Mouse (Mus musculus) MEL (cell line): Measurements from ENCODE around the gene Gm10188. TPM values are rescaled to one million over a fixed set of nuclear protein-coding genes. Genes with fewer than 3 reads are reported as not detected.

ENCODE experiments used
- DNase-seq: peaks from one replicate; pipeline ENCODE4 v3.0.0; 2011; ENCODE audit warnings: low read depth, low spot score
- H3K27ac ChIP-seq: 2 replicates; pipeline ENCODE4 v1.5.1; 2012; ENCODE audit warnings: low read depth, mild to moderate bottlenecking, control low read depth, low read length, moderate library complexity; ENCODE audit not compliant: control insufficient read depth
- H3K27me3 ChIP-seq, 2 experiments: fragments of 150-350 bp in 1 of 2; sonication (generic) in 1 of 2; 2 replicates each; pipeline ENCODE4 v1.6.1; 2012; ENCODE audit warnings: low read length in 2 of 2, mild to moderate bottlenecking in 2 of 2, improper control_type of control experiment in 1 of 2, moderate library complexity in 1 of 2; ENCODE audit not compliant: insufficient read depth in 2 of 2, control insufficient read depth in 1 of 2
- H3K36me3 ChIP-seq, 2 experiments: 2 replicates each; pipeline ENCODE4 v1.6.1; 2012 to 2014; ENCODE audit warnings: low read length in 2 of 2, improper control_type of control experiment in 1 of 2, inconsistent platforms in 1 of 2, mild to moderate bottlenecking in 1 of 2; ENCODE audit not compliant: insufficient read depth in 2 of 2, control insufficient read depth in 1 of 2
- H3K4me1 ChIP-seq, 2 experiments: fragments of 150-350 bp in 1 of 2; sonication (generic) in 1 of 2; 2 replicates each; pipeline ENCODE4 v1.6.1; 2012; ENCODE audit warnings: low read length in 2 of 2, improper control_type of control experiment in 1 of 2, mild to moderate bottlenecking in 1 of 2; ENCODE audit not compliant: insufficient read depth in 2 of 2, control insufficient read depth in 1 of 2
- H3K4me3 ChIP-seq, 2 experiments: fragments of 150-350 bp in 1 of 2; sonication (generic) in 1 of 2; 2 replicates each; pipeline ENCODE4 v1.5.1; 2012; ENCODE audit warnings: low read depth in 2 of 2, low read length in 2 of 2, mild to moderate bottlenecking in 2 of 2, moderate library complexity in 2 of 2, control low read depth in 1 of 2, improper control_type of control experiment in 1 of 2; ENCODE audit not compliant: control insufficient read depth in 1 of 2, insufficient read depth in 1 of 2
- H3K79me2 ChIP-seq: 2 replicates; pipeline ENCODE4 v1.6.1; 2012; ENCODE audit warnings: mild to moderate bottlenecking, low read length, moderate library complexity; ENCODE audit not compliant: control insufficient read depth, poor library complexity, insufficient read depth
- H3K9ac ChIP-seq: 2 replicates; pipeline ENCODE4 v1.6.1; 2012; ENCODE audit warnings: low read depth, mild to moderate bottlenecking, control low read depth, low read length, moderate library complexity; ENCODE audit not compliant: control insufficient read depth, poor library complexity, severe bottlenecking
- H3K9me3 ChIP-seq: fragments of 150-350 bp; sonication (generic); replicated peaks from 2 replicates; pipeline ENCODE4 v1.6.1; 2012; ENCODE audit warnings: mild to moderate bottlenecking, low read length, improper control_type of control experiment, moderate library complexity; ENCODE audit not compliant: insufficient read depth
- CHD1 ChIP-seq: IDR thresholded peaks from 2 replicates; pipeline ENCODE4 v1.6.1; 2012; ENCODE audit warnings: low read depth, mild to moderate bottlenecking, inconsistent platforms, low read length, improper control_type of control experiment
- CHD2 ChIP-seq: IDR thresholded peaks from 2 replicates; pipeline ENCODE4 v1.6.1; 2011; ENCODE audit warnings: low read length, improper control_type of control experiment
- CTCF ChIP-seq, 3 experiments: IDR thresholded peaks in 2 of 3; conservative IDR thresholded peaks in 1 of 3; 2 replicates each; pipeline ENCODE4 v1.5.1; 2011 to 2012; ENCODE audit warnings: low read length in 3 of 3, low read depth in 2 of 3, mild to moderate bottlenecking in 2 of 3, improper control_type of control experiment in 1 of 3, inconsistent platforms in 1 of 3, mixed read lengths in 1 of 3, moderate library complexity in 1 of 3; ENCODE audit not compliant: control insufficient read depth in 1 of 3, insufficient read depth in 1 of 3, poor library complexity in 1 of 3, severe bottlenecking in 1 of 3
- E2F4 ChIP-seq: IDR thresholded peaks from 2 replicates; pipeline ENCODE4 v1.6.1; 2011; ENCODE audit warnings: low read depth, low read length, improper control_type of control experiment, borderline replicate concordance
- ELF1 ChIP-seq: IDR thresholded peaks from 2 replicates; pipeline ENCODE4 v1.6.1; 2014; ENCODE audit warnings: low read depth, mild to moderate bottlenecking, inconsistent platforms, low read length, improper control_type of control experiment, moderate library complexity
- GATA1 ChIP-seq: IDR thresholded peaks from 2 replicates; pipeline ENCODE4 v1.6.1; 2011; ENCODE audit warnings: low read depth, low read length, improper control_type of control experiment
- HCFC1 ChIP-seq: IDR thresholded peaks from 2 replicates; pipeline ENCODE4 v1.6.1; 2012; ENCODE audit warnings: low read depth, mild to moderate bottlenecking, inconsistent platforms, low read length, improper control_type of control experiment, moderate library complexity
- JUND ChIP-seq: IDR thresholded peaks from 2 replicates; pipeline ENCODE4 v1.6.1; 2011; ENCODE audit warnings: low read depth, mild to moderate bottlenecking, improper control_type of control experiment, low read length
- MAFK ChIP-seq: IDR thresholded peaks from 2 replicates; pipeline ENCODE4 v1.6.1; 2011; ENCODE audit warnings: low read depth, mild to moderate bottlenecking, low read length, improper control_type of control experiment, borderline replicate concordance
- MAX ChIP-seq: IDR thresholded peaks from 2 replicates; pipeline ENCODE4 v1.6.1; 2011; ENCODE audit warnings: low read length, improper control_type of control experiment
- MAZ ChIP-seq: IDR thresholded peaks from 2 replicates; pipeline ENCODE4 v1.6.1; 2012; ENCODE audit warnings: low read depth, mild to moderate bottlenecking, inconsistent platforms, low read length, improper control_type of control experiment
- MEF2A ChIP-seq: IDR thresholded peaks from 2 replicates; pipeline ENCODE4 v1.6.1; 2014; ENCODE audit warnings: low read depth, mild to moderate bottlenecking, inconsistent platforms, low read length, improper control_type of control experiment; ENCODE audit not compliant: poor library complexity, insufficient replicate concordance, severe bottlenecking; ENCODE audit errors: extremely low read depth
- MXI1 ChIP-seq: IDR thresholded peaks from 2 replicates; pipeline ENCODE4 v1.6.1; 2011; ENCODE audit warnings: mild to moderate bottlenecking, low read depth, low read length, improper control_type of control experiment
- MYB ChIP-seq: IDR thresholded peaks from 2 replicates; pipeline ENCODE4 v1.6.1; 2011; ENCODE audit warnings: mild to moderate bottlenecking, low read depth, low read length, improper control_type of control experiment
- NRF1 ChIP-seq: IDR thresholded peaks from 2 replicates; pipeline ENCODE4 v1.6.1; 2014; ENCODE audit warnings: low read depth, mild to moderate bottlenecking, inconsistent platforms, low read length, improper control_type of control experiment, moderate library complexity; ENCODE audit not compliant: poor library complexity, insufficient read depth, severe bottlenecking
- POLR2AphosphoS2 ChIP-seq: IDR thresholded peaks from 2 replicates; pipeline ENCODE4 v1.6.1; 2011; ENCODE audit warnings: low read length, improper control_type of control experiment
- POLR2AphosphoS5 ChIP-seq: IDR thresholded peaks from 2 replicates; pipeline ENCODE4 v1.6.1; 2012; ENCODE audit warnings: low read depth, borderline replicate concordance, mild to moderate bottlenecking, inconsistent platforms, low read length, moderate library complexity, mixed read lengths
- RAD21 ChIP-seq: IDR thresholded peaks from 2 replicates; pipeline ENCODE4 v1.6.1; 2011; ENCODE audit warnings: mild to moderate bottlenecking, low read depth, low read length, improper control_type of control experiment
- RCOR1 ChIP-seq: IDR thresholded peaks from 2 replicates; pipeline ENCODE4 v1.6.1; 2012; ENCODE audit warnings: low read depth, mild to moderate bottlenecking, inconsistent platforms, low read length, improper control_type of control experiment
- SIN3A ChIP-seq: IDR thresholded peaks from 2 replicates; pipeline ENCODE4 v1.6.1; 2012; ENCODE audit warnings: low read length, improper control_type of control experiment, inconsistent platforms
- SMC3 ChIP-seq: IDR thresholded peaks from 2 replicates; pipeline ENCODE4 v1.6.1; 2011; ENCODE audit warnings: low read depth, low read length, improper control_type of control experiment
- TAL1 ChIP-seq: IDR thresholded peaks from 2 replicates; pipeline ENCODE4 v1.6.1; 2012; ENCODE audit warnings: mild to moderate bottlenecking, inconsistent platforms, low read length, moderate library complexity, mixed read lengths
- TBP ChIP-seq: IDR thresholded peaks from 2 replicates; pipeline ENCODE4 v1.8.0; 2011; ENCODE audit warnings: low read depth, low read length, improper control_type of control experiment
- UBTF ChIP-seq: IDR thresholded peaks from 2 replicates; pipeline ENCODE4 v1.6.1; 2012; ENCODE audit warnings: low read depth, mild to moderate bottlenecking, inconsistent platforms, low read length, improper control_type of control experiment, moderate library complexity, borderline replicate concordance; ENCODE audit not compliant: insufficient read depth
- USF1 ChIP-seq: IDR thresholded peaks from 2 replicates; pipeline ENCODE4 v1.6.1; 2014; ENCODE audit warnings: low read depth, mild to moderate bottlenecking, inconsistent platforms, low read length, improper control_type of control experiment, moderate library complexity
- USF2 ChIP-seq, 2 experiments: IDR thresholded peaks; 2 replicates each; pipeline ENCODE4 v1.6.1; 2011 to 2012; ENCODE audit warnings: improper control_type of control experiment in 2 of 2, low read length in 2 of 2, borderline replicate concordance in 1 of 2, inconsistent platforms in 1 of 2, low read depth in 1 of 2, mild to moderate bottlenecking in 1 of 2; ENCODE audit not compliant: insufficient read depth in 1 of 2
- ZC3H11A ChIP-seq: IDR thresholded peaks from 2 replicates; pipeline ENCODE4 v1.6.1; 2012; ENCODE audit warnings: low read depth, mild to moderate bottlenecking, inconsistent platforms, low read length, improper control_type of control experiment
- ZKSCAN1 ChIP-seq: IDR thresholded peaks from 2 replicates; pipeline ENCODE4 v1.6.1; 2012; ENCODE audit warnings: low read depth, mild to moderate bottlenecking, inconsistent platforms, low read length, improper control_type of control experiment, moderate library complexity
- ZNF384 ChIP-seq: IDR thresholded peaks from 2 replicates; pipeline ENCODE4 v1.6.1; 2012; ENCODE audit warnings: low read depth, mild to moderate bottlenecking, inconsistent platforms, low read length, improper control_type of control experiment
- polyA plus RNA-seq, 2 experiments: library from polyadenylated mRNA; stranded (reverse) in 1 of 2; unstranded in 1 of 2; fragments of >175 nt in 1 of 2; fragments of >200 nt in 1 of 2; gene quantifications; 2 replicates each; pipeline versions ENCODE4 v1.2.1 to v1.2.4; 2012; ENCODE audit warnings: low replicate concordance in 2 of 2, low read depth in 1 of 2; ENCODE audit not compliant: insufficient read length in 2 of 2, insufficient read depth in 1 of 2, missing spikeins in 1 of 2
- total RNA-seq: library from RNA; depleted of rRNA; stranded (reverse); fragments of 300-350 nt; gene quantifications from 2 replicates; pipeline ENCODE4 v1.2.3, GENCODE M21; 2012

Gene Gm10188
- total and polyA plus RNA-seq, 3 experiments, result not detected

DNA sequence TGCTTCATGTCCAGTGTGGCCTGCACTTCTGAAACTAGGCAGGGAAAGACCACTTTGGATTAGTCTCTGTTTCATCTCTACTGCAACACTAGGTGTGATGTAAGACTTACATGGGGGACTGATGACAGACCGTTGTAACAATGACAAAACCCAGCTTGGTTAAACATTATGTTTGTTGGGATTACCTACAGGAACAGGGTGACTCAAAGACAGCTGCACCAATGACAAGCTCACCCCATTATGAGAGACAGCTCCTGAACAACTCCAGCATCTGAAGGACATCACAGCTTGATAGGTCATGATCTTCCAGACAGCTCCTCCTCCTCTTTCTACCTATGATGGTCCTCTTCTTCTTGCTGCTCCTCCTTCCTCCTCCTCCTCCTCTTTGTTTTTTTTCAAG, 30.8 kb upstream of the Gm10188 start:
- peaks cover 0 to 6% of the 10 kb centered on the region in 2 experiments; a peak in 2 of 4 replicates for H3K4me1 ChIP-seq
- no peaks in the 10 kb centered on the region for H3K9me3 ChIP-seq
- no peak overlapping the region for H3K9ac ChIP-seq
- H3K4me3 ChIP-seq, result no peak overlapping the region
- no peak overlapping the region for H3K27ac ChIP-seq
- no peaks in the 10 kb centered on the region for H3K79me2 ChIP-seq
- peaks cover 0 to 2% of the 10 kb centered on the region in 2 experiments; a peak in 1 of 4 replicates for H3K27me3 ChIP-seq
- DNase-seq, result no peak
- peaks cover 0 to 4% of the 10 kb centered on the region in 2 experiments; a peak in 2 of 4 replicates for H3K36me3 ChIP-seq
- TF ChIP-seq MAFK, result no peak
- TF ChIP-seq HCFC1, result no peak
- no peak for TF ChIP-seq TBP
- no peak for TF ChIP-seq NRF1
- no peak for TF ChIP-seq USF1
- TF ChIP-seq CHD2, result no peak
- no peak for TF ChIP-seq UBTF
- TF ChIP-seq GATA1, result no peak
- no peak for TF ChIP-seq MEF2A
- TF ChIP-seq ZKSCAN1, result no peak
- TF ChIP-seq MXI1, result no peak
- TF ChIP-seq SMC3, result no peak
- no peak for TF ChIP-seq POLR2AphosphoS5
- TF ChIP-seq E2F4, result no peak
- no peak for TF ChIP-seq ZC3H11A
- TF ChIP-seq MAZ, result no peak

DNA sequence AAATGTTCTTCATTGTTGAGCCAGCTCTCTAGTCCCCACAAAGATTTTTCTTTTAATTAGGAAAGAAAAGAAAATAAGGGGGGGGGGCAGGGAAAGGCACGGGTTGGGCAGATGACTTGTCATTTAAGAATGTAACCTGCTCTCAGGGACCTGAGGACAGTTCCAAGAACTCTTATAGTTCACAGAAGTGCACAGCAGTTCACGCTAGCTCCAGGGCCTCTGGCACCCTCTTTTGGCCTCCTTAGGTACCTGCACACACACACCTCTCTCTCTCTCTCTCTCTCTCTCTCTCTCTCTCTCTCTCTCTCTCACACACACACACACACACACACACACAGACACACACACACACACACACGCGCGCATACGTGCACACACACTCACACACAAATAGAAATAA, 24.9 kb upstream of the Gm10188 start:
- peak; percentile 38 for DNase-seq
- H3K9ac ChIP-seq, result no peak overlapping the region
- H3K27ac ChIP-seq, result no peak overlapping the region
- no peaks in the 10 kb centered on the region for H3K79me2 ChIP-seq
- no peak overlapping the region for H3K4me3 ChIP-seq
- no peaks in the 10 kb centered on the region for H3K4me1 ChIP-seq
- no peaks in the 10 kb centered on the region; a peak in 1 of 4 replicates for H3K27me3 ChIP-seq
- H3K9me3 ChIP-seq, result no peaks in the 10 kb centered on the region
- H3K36me3 ChIP-seq, result no peaks in the 10 kb centered on the region
- no peak for TF ChIP-seq CHD2
- TF ChIP-seq MEF2A, result no peak
- peak; percentile 36 for TF ChIP-seq RAD21
- no peak for TF ChIP-seq ELF1
- TF ChIP-seq MAZ, result no peak
- TF ChIP-seq MYB, result no peak
- TF ChIP-seq ZNF384, result no peak
- no peak for TF ChIP-seq MXI1
- TF ChIP-seq POLR2AphosphoS2, result no peak
- TF ChIP-seq UBTF, result no peak
- no peak for TF ChIP-seq TBP
- TF ChIP-seq USF2 (IDR thresholded peaks at IDR 0.05; ENCODE audit: borderline replicate concordance in 1 of 2, insufficient read depth in 1 of 2, low read depth in 1 of 2, low read length in 2 of 2), result no peak
- TF ChIP-seq MAX, result no peak
- no peak for TF ChIP-seq MAFK
- no peak for TF ChIP-seq TAL1
- TF ChIP-seq POLR2AphosphoS5, result no peak
- TF ChIP-seq GATA1, result no peak
- TF ChIP-seq CHD1, result no peak
- peak; percentile 45; the same call in 1 of the 2 replicates for TF ChIP-seq JUND
- peak; percentile 18 to 53 (median 44); a peak in 4 of 6 replicates for TF ChIP-seq CTCF (IDR thresholded peaks at IDR 0.05 in 2 of 3, conservative IDR thresholded peaks at IDR 0.05 in 1 of 3; ENCODE audit: control insufficient read depth in 1 of 3, insufficient read depth in 1 of 3, low read depth in 2 of 3, low read length in 3 of 3, poor library complexity in 1 of 3, severe bottlenecking in 1 of 3)
- no peak for TF ChIP-seq RCOR1
- peak; percentile 7; the same call in 1 of the 2 replicates for TF ChIP-seq ZC3H11A
- no peak for TF ChIP-seq HCFC1
- TF ChIP-seq SIN3A, result no peak
- no peak for TF ChIP-seq NRF1
